Mouse (Mus musculus): ENCODE data around the gene A930004D18Rik.
A peak's percentile ranks its signal among the peaks of the same experiment; 100 is the strongest.
"Not testable (repeated sequence)": the region's sequence is repeated elsewhere in the genome, so short reads cannot be mapped to it uniquely, and the experiment has no call there.

The A930004D18Rik gene

DNA sequence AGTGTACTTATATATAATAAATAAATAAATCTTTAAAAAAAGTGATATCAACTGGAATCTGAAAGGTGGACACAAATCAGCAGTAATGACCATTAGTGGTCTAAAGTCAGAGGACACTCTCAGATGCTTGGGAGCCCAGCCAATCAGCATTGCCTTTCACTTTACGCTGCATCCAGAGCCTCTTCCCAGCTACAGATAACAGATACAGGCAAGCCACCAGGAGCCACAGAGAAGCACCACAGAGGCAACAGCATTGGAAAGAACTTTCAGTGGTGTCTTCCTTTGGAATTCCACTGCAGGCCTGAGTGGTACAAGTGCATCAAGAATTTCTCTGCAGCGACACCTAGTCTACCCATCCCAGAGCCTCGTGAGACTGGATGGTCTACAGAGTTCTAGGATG, 24.7 kb downstream of the A930004D18Rik start:
- no peak for DNase-seq (ENCODE audit: low read depth, low spot score)

DNA sequence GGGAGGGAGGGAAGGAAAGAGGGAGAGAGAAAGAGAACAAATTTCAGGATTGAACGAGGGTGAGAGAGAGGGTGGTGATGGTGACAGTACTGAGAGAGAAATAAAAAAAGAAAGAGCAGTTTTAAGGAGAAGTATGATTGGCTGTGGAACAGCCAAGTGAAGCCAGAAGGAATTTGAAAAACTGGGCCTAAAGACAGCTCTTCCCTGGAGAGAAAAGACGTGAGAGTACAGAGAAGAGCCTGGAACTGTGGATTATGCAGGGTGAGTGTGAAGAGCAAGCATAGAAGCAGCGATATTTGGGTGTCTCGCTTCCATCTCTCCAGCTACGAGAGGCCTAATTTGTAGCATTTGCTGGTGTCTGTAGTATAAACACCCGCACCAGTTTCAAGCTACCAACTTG, 26.3 kb downstream of the A930004D18Rik start:
- DNase-seq (ENCODE audit: low read depth, low spot score), result no peak

DNA sequence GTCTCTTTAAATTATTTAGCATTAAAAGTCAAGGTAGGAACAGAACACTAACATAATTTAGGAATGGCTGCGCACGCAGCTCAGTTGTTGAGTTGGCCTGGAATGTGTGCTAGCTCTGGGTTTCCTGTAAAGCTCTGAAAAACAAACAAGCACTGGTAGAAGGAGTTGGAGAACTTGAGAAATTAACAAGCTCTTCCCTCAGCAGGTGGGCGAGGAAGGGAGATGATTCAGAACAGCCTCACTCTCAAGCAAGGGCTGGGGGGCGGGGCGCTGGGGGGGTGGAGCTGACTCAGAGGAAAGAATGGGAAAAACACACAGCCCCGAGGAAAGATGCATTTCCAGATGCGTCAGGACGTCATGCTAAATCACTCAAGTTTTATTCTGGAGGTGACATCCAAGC, 32.4 kb downstream of the A930004D18Rik start:
- DNase-seq (ENCODE audit: low read depth, low spot score), result peak; percentile 71

- no peak for DNase-seq (ENCODE audit: low read depth, low spot score)
Observed at GRCm38 (mm10) chr2:18004286-18004685, 33.3 kb downstream of the A930004D18Rik start.

GRCm38 (mm10) chr2:18002306-18002705, 35.2 kb downstream of the A930004D18Rik start:
- DNase-seq (ENCODE audit: low read depth, low spot score), result peak; percentile 22

DNA sequence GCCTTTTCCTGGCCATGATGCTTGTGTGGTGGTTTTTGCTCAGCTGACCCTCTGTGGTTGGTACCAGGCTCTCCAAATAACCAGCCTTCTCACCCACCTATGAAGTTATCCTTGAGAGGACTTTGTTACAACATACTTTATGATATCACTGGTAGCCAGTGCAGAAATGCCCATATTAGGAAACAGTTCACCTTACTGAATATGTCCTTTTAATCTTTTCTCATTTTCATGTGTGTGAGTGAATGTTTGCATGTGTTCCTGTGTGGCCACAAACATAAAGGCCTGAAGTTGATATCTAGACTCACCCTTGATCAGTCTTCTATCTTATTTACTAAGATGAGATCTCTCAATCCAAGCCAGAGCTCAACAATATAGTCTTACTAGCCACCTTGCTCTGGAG, 40.7 kb downstream of the A930004D18Rik start, which contains the start of gene H2al2a:
H2al2a (minus strand) TSS at position 101 of the 400 bp plus-strand sequence.
- DNase-seq (ENCODE audit: low read depth, low spot score), result no peak

GRCm38 (mm10) chr2:17989562-17989961, 48.0 kb downstream of the A930004D18Rik start:
- DNase-seq (ENCODE audit: low read depth, low spot score), result no peak

DNA sequence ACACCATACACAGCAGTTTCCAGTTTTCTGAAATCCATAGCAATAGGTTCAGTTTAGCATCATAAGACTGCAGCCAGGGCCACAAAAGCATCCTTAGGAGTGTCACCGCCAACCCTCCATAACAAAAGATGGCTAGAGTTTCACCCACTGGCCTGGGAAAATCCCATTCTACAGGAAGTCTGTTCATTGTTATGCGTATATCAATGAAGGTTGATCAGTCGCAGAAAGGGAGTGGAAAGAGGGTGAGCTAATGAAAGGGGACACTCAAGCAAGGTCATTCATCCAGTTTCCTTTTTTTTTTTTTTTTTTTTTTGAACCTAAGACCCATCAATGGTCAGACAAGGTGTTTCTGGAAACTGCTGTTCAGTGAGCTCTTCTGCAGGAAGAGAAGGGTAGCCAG, 48.4 kb downstream of the A930004D18Rik start:
- peak; percentile 98 for DNase-seq (ENCODE audit: low read depth, low spot score)

DNA sequence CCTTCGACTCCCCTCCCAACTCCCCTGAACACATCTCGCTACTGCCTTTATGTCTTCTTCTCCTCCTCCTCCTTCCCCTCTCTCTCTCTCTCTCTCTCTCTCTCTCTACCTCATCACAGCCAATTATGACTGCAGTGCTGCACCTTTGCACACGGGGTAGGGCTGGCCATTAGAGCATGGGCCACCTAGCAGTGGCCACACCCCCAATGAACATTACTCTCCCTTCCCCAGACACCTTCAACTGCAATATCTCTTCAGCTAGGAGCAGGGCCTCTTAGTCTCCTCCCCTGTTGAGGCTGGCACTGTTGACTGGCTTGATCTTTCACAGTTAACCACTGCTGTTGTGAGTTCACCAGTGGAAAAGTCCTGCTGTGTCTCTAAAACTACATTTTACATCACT, 50.8 kb downstream of the A930004D18Rik start:
- no peak for DNase-seq (ENCODE audit: low read depth, low spot score)

- DNase-seq (ENCODE audit: low read depth, low spot score), result no peak
Observed at GRCm38 (mm10) chr2:17984774-17985173, 52.8 kb downstream of the A930004D18Rik start.

DNA sequence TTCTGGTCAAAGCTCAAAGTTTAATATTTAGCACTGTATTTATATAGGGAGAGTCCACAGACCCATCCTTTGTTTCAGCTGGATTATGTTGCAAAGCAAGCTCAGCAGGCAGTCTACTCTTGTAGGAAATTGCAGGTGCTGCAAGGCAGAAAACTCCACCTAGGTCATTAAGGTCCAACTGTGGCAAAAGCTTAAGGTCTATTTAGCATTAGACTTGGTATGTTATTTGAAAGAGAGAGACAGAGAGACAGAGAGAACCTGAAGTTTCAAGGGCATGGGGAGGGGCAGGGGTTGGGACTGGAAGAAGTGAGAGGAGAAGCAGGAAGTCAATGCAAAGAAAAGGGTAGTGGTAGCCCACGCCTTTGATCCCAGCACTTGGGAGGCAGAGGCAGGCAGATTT, 54.8 kb downstream of the A930004D18Rik start:
- DNase-seq (ENCODE audit: low read depth, low spot score), result peak; percentile 97

DNA sequence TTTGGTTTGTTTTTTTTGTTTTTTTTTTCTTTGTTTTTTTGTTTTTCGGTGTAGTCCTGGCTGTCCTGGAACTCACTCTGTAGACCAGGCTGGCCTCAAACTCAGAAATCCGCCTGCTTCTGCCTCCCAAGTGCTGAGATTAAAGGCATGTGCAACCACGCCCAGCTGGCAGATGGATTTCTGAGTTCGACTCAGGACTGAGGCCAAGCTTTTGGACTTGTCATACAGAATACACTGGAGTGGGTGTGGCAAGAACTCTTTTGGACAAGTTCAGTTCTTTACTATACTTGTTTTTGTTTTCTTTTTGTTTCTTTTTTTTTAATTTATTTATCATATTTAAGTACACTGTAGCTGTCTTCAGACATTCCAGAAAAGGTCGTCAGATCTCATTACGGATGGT, 58.8 kb downstream of the A930004D18Rik start:
- no peak for DNase-seq (ENCODE audit: low read depth, low spot score)

DNA sequence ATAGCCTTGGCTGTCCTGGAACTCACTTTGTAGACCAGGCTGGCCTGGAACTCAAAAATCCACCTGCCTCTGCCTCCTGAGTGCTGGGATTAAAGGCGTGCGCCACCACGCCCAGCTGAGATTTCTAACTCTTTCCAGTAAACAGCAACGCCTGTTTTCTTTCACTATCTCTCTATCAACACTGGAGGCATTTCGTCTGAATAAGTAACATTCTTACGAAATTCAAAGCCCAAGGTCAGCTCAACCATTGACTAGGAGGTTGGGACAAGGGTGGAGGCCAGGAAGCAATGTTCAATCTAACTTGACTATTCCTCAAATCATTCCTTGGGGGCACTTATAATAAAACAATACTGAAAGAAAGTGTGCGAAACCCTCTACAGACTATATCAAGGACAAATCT, 59.3 kb downstream of the A930004D18Rik start:
- DNase-seq (ENCODE audit: low read depth, low spot score), result peak; percentile 87

- DNase-seq (ENCODE audit: low read depth, low spot score), result not testable (repeated sequence)
Observed at GRCm38 (mm10) chr2:17977645-17978044, 59.9 kb downstream of the A930004D18Rik start.

GRCm38 (mm10) chr2:17975601-17976327, 61.8 kb downstream of the A930004D18Rik start:
- no peak for DNase-seq (ENCODE audit: low read depth, low spot score)
